Mouse (Mus musculus) liver, embryonic 14.5 days (tissue): ENCODE measurements around the gene Ren1.

ENCODE experiments used
- CTCF ChIP-seq: IDR thresholded peaks from 2 replicates; pipeline ENCODE4 v1.5.1; 2016; ENCODE audit warnings: antibody characterized with exemption, low read depth, control low read depth
- EP300 ChIP-seq: IDR thresholded peaks from 2 replicates; pipeline ENCODE4 v1.6.1; 2016; ENCODE audit warnings: antibody characterized with exemption, low read depth

- no peak for TF ChIP-seq CTCF
- no peak for TF ChIP-seq EP300
Observed at GRCm38 (mm10) chr1:133331142-133331541, 19.2 kb upstream of the Ren1 start.
